Mouse (Mus musculus): ENCODE data around the gene Med29.

The Med29 gene

DNA sequence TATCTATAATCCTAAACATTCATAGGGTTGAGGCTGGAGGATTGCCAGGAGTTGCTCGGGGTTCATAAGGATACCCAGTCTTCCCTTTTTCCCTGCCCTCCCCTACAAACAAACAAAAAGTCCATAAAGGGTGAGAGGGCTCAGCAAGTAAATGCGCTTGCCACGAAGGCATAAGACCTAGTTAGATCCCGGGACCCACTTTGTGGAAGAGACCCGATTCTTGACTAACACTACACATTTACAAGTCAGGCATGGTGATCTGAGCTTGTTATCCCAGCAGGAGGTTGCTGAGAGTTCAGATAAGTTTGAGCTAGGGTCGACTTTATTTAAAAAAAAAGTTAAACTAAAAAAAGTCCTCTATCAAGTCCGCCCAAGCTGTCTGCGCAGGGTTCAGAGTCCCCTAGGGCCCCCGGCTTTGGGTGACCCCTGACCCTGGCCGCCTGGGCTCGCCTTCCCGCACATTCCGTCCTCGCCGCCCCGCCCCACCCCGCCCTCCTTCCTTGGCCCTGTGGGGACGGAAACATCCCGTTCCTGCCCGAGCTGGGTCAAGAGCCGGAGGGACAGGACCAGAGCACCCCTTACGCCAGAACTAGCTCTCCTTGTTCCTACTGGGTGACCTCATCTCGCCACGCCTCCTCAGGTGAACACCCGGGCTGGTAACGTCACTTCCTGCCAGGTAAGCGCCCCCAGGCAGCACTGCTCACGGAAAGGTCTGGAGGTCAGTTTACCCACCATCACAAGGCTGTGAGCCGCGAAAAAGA lies 16.3 kb downstream of the Med29 start:
- DNase-seq (ENCODE audit: low read depth, low spot score): peak; percentile 90

DNA sequence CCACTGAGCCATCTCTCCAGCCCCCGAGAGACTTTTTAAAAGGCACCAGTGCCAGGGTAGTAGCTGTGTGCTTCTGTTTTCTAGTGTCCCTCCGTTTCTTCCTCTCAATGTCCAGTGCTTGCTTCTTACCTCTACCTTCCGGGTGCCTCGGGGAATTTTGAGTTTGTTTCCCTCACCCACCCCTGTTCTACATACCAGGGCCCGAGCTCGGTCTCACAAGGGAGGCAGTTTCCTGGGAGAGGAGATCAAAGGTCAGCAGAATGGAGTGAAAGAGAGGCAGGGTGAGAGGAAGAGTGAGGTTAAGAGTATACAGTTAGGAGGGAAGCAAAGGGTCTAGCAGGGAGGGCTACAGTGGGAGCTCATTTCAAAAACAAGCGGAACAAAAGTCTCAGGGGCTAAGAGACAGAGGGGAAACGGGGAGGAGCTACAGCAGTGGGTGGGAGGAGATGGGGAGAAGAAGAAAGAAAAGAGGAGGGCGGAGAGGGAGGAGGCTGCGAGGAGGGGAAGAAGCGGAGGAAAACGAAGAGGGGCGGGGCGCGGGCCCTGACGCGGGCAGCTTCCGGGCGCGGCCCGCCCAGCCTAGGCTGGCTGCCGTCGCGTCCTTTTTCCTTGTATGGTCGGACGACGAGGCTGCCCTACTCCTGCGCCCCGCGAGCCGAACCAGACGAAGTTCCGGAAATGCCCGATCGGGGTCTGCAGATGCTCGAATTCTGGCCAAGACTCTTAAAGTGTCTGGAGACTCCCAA lies 17.2 kb downstream of the Med29 start:
- DNase-seq (ENCODE audit: low read depth, low spot score): peak; percentile 95

DNA sequence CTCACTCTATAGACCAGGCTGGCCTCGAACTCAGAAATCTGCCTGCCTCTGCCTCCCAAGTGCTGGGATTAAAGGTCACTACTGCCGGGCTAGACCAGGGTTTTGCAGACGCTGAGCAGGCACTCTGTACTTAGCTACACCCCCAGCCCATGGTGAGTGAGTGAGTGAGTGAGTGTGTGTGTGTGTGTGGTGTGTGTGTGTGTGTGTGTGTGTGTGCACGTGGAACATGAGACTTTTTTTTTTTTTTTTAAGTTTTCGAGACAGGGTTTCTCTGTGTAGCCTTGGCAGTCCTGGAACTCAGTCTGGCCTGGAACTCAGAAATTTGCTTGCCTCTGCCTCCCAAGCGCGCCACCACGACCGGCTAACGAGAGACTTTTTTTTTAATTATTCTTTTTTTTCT lies 17.9 kb downstream of the Med29 start:
- peak; percentile 66 for DNase-seq (ENCODE audit: low read depth, low spot score)

DNA sequence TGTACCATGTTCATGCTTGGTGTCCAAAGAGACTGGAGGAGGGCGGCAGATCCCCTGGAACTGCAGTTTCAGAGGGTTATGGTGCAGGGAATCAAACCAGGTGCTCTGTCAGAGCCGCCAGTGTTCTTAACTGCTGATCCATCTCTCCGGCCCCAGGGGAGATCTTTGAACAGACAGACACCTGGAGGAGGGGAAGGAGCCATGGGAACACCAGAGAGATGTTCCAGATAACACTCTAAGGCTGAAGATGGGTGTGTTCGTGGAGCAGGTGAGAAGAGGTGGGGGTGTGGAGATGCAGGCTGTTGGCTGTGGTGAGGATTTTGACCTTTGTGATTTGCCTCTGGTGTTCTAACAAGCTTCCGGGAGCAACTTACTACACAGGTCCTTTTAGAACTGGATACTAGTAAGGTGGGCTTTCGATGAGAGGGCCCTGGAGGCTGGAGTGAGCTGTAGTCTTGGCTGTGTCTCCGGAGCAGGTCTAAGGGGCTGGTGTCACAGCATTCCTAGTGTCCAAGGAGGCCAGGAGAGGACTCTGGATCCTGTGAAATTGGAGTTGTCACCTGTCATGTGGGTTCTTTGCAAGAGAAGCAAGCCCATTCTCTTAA lies 18.5 kb downstream of the Med29 start:
- peak; percentile 46 for DNase-seq (ENCODE audit: low read depth, low spot score)

- peak; percentile 94 for DNase-seq (ENCODE audit: low read depth, low spot score)
These were observed 19.4 kb downstream of the Med29 start for GRCm38 (mm10) chr7:28373131-28373581.

GRCm38 (mm10) chr7:28372251-28373108 lies 20.0 kb downstream of the Med29 start, which contains the start of gene Plekhg2:
Gene Plekhg2, minus strand, starts transcription at chr7:28372599.
- peak; percentile 99 for DNase-seq (ENCODE audit: low read depth, low spot score)

- DNase-seq (ENCODE audit: low read depth, low spot score): peak; percentile 63
These were observed 21.0 kb downstream of the Med29 start for GRCm38 (mm10) chr7:28371514-28371989.

- peak; percentile 39 for DNase-seq (ENCODE audit: low read depth, low spot score)
These were observed 21.5 kb downstream of the Med29 start for GRCm38 (mm10) chr7:28370977-28371513.

GRCm38 (mm10) chr7:28370051-28370450 lies 22.5 kb downstream of the Med29 start:
- DNase-seq (ENCODE audit: low read depth, low spot score): no peak

GRCm38 (mm10) chr7:28368276-28368920 lies 24.1 kb downstream of the Med29 start:
- no peak for DNase-seq (ENCODE audit: low read depth, low spot score)

GRCm38 (mm10) chr7:28367663-28368275 lies 24.7 kb downstream of the Med29 start:
- no peak for DNase-seq (ENCODE audit: low read depth, low spot score)

- DNase-seq (ENCODE audit: low read depth, low spot score): no peak
These were observed 30.0 kb downstream of the Med29 start for GRCm38 (mm10) chr7:28362441-28363060.

- DNase-seq (ENCODE audit: low read depth, low spot score): no peak
These were observed 30.7 kb downstream of the Med29 start for GRCm38 (mm10) chr7:28361647-28362341.

DNA sequence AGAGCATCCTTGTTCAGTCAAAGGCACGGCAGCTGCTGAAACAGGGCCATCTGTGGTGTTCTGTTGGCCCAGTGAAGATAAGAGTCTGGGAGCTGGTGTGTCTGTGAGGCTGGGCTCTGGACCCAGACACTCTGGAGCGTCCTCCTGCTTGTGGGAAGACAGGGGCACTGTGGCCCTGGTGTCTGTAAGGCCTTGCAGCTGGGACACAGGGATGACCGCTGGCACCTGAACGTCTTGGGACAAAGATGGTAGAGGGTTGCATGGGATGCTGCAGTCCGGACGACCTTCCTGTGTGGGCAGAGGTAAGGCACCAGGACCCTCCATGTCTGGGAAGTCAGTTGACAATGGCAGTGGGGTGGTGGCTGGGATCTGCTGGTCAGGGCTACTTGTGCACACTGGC lies 32.2 kb downstream of the Med29 start:
- no peak for DNase-seq (ENCODE audit: low read depth, low spot score)

- no peak for DNase-seq (ENCODE audit: low read depth, low spot score)
These were observed 32.7 kb downstream of the Med29 start for GRCm38 (mm10) chr7:28359854-28360253.

DNA sequence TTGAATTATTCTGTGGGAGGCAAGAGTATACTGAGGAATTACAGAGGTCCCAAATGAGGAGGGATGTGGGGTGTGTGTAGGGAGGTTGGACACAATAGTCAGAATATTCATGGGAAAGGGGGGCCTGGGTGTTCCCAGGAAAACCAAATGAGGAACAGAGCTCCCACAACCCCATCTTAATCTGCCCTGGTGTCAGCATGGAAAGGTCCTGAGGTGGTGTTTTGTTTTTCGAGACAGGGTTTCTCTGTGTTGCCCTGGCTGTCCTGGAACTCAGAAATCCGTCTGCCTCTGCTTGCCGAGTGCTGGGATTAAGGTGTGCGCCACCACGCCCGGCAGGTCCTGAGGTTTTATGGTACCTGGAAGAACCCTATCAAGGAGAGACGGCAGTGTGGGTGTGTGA lies 34.1 kb downstream of the Med29 start:
- no peak for DNase-seq (ENCODE audit: low read depth, low spot score)

DNA sequence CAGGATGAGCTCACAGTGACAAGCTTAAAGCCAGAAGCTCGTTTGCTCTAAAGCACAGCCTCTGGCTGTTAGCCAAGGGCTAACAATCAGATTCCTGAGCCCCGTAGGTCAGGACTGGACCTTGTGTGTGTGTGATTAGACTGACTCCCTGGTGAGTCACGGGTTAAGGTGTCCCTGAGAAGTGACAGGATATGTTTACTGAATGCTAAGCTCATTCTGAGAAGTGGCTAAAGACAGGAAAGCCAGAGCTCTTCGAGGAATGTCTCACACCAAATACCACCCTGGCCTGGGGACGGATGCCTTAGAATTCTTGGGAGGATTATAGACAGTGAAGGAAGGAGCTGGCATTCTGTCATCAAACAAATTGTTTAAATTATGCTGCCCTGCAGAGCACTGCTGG lies 34.5 kb downstream of the Med29 start:
- DNase-seq (ENCODE audit: low read depth, low spot score): no peak

DNA sequence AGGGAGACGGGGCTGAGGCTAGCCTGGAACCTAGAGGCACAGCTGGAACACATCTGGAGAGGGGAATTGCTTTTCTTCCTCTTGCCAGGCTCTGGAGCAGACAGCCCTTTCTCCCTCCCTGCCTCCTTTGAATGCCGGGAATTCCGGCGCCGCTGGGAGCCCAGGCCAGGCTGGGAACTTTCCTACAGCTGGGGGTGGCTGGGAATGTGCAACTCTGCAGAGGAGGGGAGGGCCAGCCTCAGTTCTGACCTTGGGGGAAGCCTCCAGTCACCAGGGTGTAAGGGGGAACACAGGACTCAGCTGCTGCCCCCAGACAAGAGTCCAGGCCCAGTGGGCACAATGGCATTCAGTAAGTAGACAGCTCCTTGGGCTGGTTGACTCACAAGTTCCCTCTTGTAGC lies 35.5 kb downstream of the Med29 start:
- DNase-seq (ENCODE audit: low read depth, low spot score): no peak

- DNase-seq (ENCODE audit: low read depth, low spot score): peak; percentile 66
These were observed 37.3 kb downstream of the Med29 start for GRCm38 (mm10) chr7:28355221-28355620.

Measured in CD4-positive, CD25-positive, alpha-beta regulatory T cell, adult 2 months (primary cell).